Mouse (Mus musculus): ENCODE data around the gene Mettl13.

DNA sequence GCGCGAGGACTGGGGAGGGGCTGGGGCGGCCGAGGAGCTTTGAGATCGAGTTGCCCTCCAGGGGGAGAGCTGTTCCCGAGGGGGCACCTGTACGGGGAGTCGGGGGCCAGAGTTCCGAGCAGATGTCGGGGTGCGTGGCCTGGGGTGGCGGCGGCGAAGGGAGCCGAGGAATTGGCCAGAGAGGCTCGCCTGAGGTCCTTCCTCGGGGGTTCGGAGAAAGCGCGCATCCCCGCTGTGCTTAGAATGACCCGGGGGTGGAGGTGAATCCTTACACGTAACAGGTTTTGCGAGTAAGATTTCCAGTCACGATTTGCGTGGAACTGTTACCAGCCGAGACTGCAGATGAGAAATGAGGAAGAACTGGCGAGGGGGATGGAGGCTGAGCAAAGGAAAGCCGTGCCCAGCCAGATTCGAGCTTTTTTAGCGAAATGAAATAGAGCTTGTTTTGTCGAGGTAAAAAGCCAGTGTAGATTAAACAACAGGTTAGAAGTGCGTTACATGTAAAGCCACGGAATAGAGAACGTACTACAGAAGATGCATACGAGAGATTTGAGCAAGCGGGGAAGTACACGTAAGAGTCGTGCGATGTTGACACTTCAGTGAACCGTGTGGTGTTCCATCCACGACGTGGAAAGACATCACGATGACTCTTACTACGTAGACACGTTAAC is 22.7 kb upstream of the Mettl13 start:
- TF ChIP-seq CTCF (IDR thresholded peaks at IDR 0.05; ENCODE audit: low read depth) (no peak), EP300 (IDR thresholded peaks at IDR 0.05; ENCODE audit: low read depth) (no peak)
